Mouse (Mus musculus) C2C12 (cell line): Measurements from ENCODE around the gene Arhgap4. TPM values are rescaled to one million over a fixed set of nuclear protein-coding genes. Genes with fewer than 3 reads are reported as not detected.

Experiments used
- H3K27me3 ChIP-seq: one replicate; pipeline ENCODE4 v1.6.1; 2011; ENCODE audit not compliant: control insufficient read depth, insufficient read depth, insufficient read length
- H3K36me3 ChIP-seq: one replicate; pipeline ENCODE4 v1.6.1; 2011; ENCODE audit not compliant: control insufficient read depth, insufficient read depth
- H3K4me3 ChIP-seq: one replicate; pipeline ENCODE4 v1.5.1; 2011; ENCODE audit warnings: mild to moderate bottlenecking, control low read depth; ENCODE audit not compliant: poor library complexity, insufficient read depth, severe bottlenecking
- H3K79me2 ChIP-seq: one replicate; pipeline ENCODE4 v1.6.1; 2011; ENCODE audit not compliant: control insufficient read depth, insufficient read depth
- H3K79me3 ChIP-seq: one replicate; pipeline ENCODE4 v1.6.1; 2011; ENCODE audit warnings: low read depth, control low read depth
- H3ac ChIP-seq: one replicate; pipeline ENCODE3; 2011; ENCODE audit warnings: low read depth; ENCODE audit not compliant: control insufficient read depth, insufficient read length
- CEBPB ChIP-seq: IDR thresholded peaks from one replicate; pipeline ENCODE4 v1.6.1; 2011; ENCODE audit warnings: low read depth, mild to moderate bottlenecking, control low read depth, moderate library complexity
- CTCF ChIP-seq: IDR thresholded peaks from one replicate; pipeline ENCODE4 v1.5.1; 2011; ENCODE audit not compliant: control insufficient read depth, insufficient read depth, insufficient read length
- FOSL1 ChIP-seq: IDR thresholded peaks from one replicate; pipeline ENCODE4 v1.8.0; 2011; ENCODE audit warnings: mild to moderate bottlenecking, low read length; ENCODE audit not compliant: poor library complexity, insufficient read depth, severe bottlenecking
- MAX ChIP-seq: IDR thresholded peaks from one replicate; pipeline ENCODE4 v1.6.1; 2011; ENCODE audit warnings: mild to moderate bottlenecking, control low read depth
- MYOD1 ChIP-seq: IDR thresholded peaks from one replicate; pipeline ENCODE4 v1.6.1; 2011; ENCODE audit warnings: low read depth; ENCODE audit not compliant: control insufficient read depth, insufficient read length
- MYOG ChIP-seq: IDR thresholded peaks from one replicate; pipeline ENCODE4 v1.6.1; 2011; ENCODE audit not compliant: control insufficient read depth, insufficient read length; ENCODE audit errors: extremely low read depth
- USF1 ChIP-seq: IDR thresholded peaks from one replicate; pipeline ENCODE4 v1.6.1; 2011; ENCODE audit warnings: low read depth, mild to moderate bottlenecking, control low read depth, moderate library complexity
- long read RNA-seq, 2 experiments: library from polyadenylated mRNA; unstranded; transcript quantifications; one replicate each; pipeline ENCODE4 v2.0.0; 2019 to 2020
- polyA plus RNA-seq: library from polyadenylated mRNA; unstranded; fragments of >200 nt; fragmentation: generic; extraction: Trizol; gene quantifications from one replicate; pipeline ENCODE4 v1.2.1, GENCODE M21; 2012; ENCODE audit warnings: missing spikeins

Gene Arhgap4
- polyA plus RNA-seq = 0.23 TPM
- long read RNA-seq, experiment 1, partial matches to known transcripts = 1 of 1 reads
- long read RNA-seq, experiment 1, other reads (novel, unspliced or antisense) = 0 of 1 reads
- long read RNA-seq, experiment 2, partial matches to known transcripts = 0 of 1 reads
- long read RNA-seq, experiment 2, other reads (novel, unspliced or antisense) = 1 of 1 reads

GRCm38 (mm10) chrX:73921823-73922549 lies at the start of gene Arhgap4, which contains the start of gene Naa10:
Gene Arhgap4 (minus strand): TSS chrX:73921870.
Gene Naa10 (minus strand): TSS chrX:73921944.
- TF ChIP-seq FOSL1 (no peak), MAX (peak; percentile 47)
- H3K27me3 ChIP-seq = no peaks in the 10 kb centered on the region
- H3K79me2 ChIP-seq = peaks cover 26% of the 10 kb centered on the region
- peak within 1 kb of the TSS; percentile 57 for H3K4me3 ChIP-seq
- peak within 1 kb of the TSS; percentile 96 for H3ac ChIP-seq
- peaks cover 18% of the 10 kb centered on the region for H3K79me3 ChIP-seq
- peaks cover 25% of the 10 kb centered on the region for H3K36me3 ChIP-seq

- H3K4me3 ChIP-seq = no peak overlapping the region
- no peak for TF ChIP-seq CEBPB
- no peak for TF ChIP-seq CTCF
- no peak for TF ChIP-seq MYOD1
- no peak for TF ChIP-seq USF1
- no peak for TF ChIP-seq MYOG
- H3ac ChIP-seq = no peak overlapping the region
- H3K27me3 ChIP-seq = no peaks in the 10 kb centered on the region
- H3K79me3 ChIP-seq = peaks cover 4% of the 10 kb centered on the region
- no peaks in the 10 kb centered on the region for H3K36me3 ChIP-seq
- H3K79me2 ChIP-seq = peaks cover 9% of the 10 kb centered on the region
Measured at GRCm38 (mm10) chrX:73970781-73971180, 49.1 kb upstream of the Arhgap4 start.

- Histone ChIP-seq H3K79me3 (peaks cover 12% of the 10 kb centered on the region), H3K27me3 (no peaks in the 10 kb centered on the region), H3ac (no peak overlapping the region), H3K79me2 (peaks cover 20% of the 10 kb centered on the region), H3K4me3 (no peak overlapping the region), H3K36me3 (no peaks in the 10 kb centered on the region)
- TF ChIP-seq MAX (no peak), CTCF (no peak), CEBPB (no peak), MYOD1 (no peak), FOSL1 (no peak), USF1 (no peak), MYOG (no peak)
Measured at GRCm38 (mm10) chrX:73969729-73970128, 48.1 kb upstream of the Arhgap4 start.

DNA sequence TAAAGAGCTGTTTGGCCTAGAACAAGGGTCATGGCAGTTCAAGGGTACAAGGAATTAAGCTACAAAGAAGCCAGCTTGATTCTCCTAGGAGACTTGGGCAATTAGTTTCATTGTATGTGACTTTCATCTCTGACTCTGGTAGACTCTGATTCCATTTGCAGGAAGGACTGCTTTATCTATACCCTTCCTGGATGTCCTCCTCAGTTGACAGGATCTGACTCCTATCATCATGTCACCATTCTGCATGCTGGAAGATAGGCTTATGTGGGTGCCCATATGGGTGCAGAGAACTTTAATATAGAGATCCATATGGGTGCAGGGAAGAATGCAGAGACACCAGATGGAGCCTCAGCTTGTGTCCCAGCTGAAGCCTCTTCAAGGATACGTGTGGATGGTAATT lies 47.5 kb upstream of the Arhgap4 start:
- H3K4me3 ChIP-seq = no peak overlapping the region
- TF ChIP-seq CTCF (no peak), FOSL1 (no peak), MAX (no peak), MYOD1 (no peak), MYOG (no peak), CEBPB (no peak), USF1 (no peak)
- peaks cover 4% of the 10 kb centered on the region for H3K36me3 ChIP-seq
- H3ac ChIP-seq = no peak overlapping the region
- peaks cover 17% of the 10 kb centered on the region for H3K79me3 ChIP-seq
- peaks cover 25% of the 10 kb centered on the region for H3K79me2 ChIP-seq
- H3K27me3 ChIP-seq = no peaks in the 10 kb centered on the region

DNA sequence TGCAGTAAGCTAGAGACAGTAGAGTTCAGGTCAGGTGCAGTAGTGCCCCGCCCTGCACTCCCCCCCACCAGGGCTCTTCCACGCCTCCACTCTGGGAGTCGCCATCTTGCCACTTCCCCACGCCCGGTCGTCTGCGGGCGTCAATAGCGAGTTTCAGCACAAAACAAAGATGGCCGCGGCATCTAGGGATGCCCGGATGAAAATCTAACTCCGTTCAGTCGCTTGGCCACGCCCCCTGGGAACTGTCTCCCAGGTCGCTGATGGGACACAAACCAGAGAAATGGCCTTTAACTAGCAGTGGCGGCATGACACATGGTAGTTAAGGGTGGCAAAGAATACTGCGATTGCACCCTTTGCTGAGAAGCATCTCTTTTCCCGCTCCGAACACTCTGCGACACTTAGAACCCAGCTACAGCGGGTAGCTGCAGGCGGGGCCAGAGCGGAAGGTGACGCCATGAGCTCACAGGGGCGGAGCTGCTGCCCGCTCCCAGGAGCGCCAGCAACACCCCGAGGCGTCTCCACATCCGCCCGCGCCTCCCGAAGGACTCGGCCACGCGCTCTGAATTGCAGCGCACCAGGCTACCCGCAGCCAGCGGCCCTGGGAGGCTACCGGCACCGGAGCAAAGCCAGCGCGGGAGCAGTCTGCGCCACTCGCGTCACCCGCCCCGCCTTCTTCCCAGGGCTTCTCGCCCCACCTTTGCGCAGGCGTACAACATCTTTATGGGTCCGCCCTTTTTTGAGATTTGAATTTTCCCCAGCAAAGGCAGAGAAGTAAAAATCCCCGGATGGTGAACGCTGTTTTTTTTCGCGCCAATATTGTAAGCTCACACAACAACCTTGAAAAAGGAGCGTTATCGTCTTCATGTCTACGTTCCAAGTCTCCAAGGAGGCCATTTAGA lies 45.8 kb upstream of the Arhgap4 start:
- Histone ChIP-seq H3K79me2 (peaks cover 43% of the 10 kb centered on the region), H3K36me3 (peaks cover 16% of the 10 kb centered on the region), H3ac (peak overlapping the region; percentile 80), H3K79me3 (peaks cover 33% of the 10 kb centered on the region), H3K4me3 (peak overlapping the region; percentile 26), H3K27me3 (no peaks in the 10 kb centered on the region)
- TF ChIP-seq MAX (peak; percentile 44), USF1 (no peak), MYOG (no peak), CEBPB (no peak), FOSL1 (no peak), CTCF (no peak)
